7 mouse cellular contexts compared by ENCODE assay signal in genomic region chr9:43286870-43287269, GRCm38 (mm10). TPM values are rescaled to one million over a fixed set of nuclear protein-coding genes. Genes with fewer than 3 reads are reported as not detected.
A peak's percentile ranks its signal among the peaks of the same experiment; 100 is the strongest.
DNase-seq lines count a peak whose midpoint lies in the region; ATAC-seq lines count a peak whose summit lies in the region.

No protein-coding gene starts in this region.

- ATAC-seq in forebrain, embryonic 14.5 days, result peak; percentile 32
- peak; percentile 60 for ATAC-seq in hindbrain, embryonic 16.5 days

- no peak overlapping the region for H3K4me3 ChIP-seq in forebrain, embryonic 14.5 days (ENCODE audit: low read depth, low read length)
- no peak overlapping the region for H3K4me3 ChIP-seq in hindbrain, embryonic 16.5 days (ENCODE audit: low read length)
- peak overlapping the region; percentile 43 for H3K4me3 ChIP-seq in midbrain, embryonic 10.5 days

- intact Hi-C loops in left cerebral cortex, postnatal 25 days (cut with DNase I), result no loop called here

- 0 out of 2 replicates have a peak overlapping the region, but pooled peaks have one; percentile 18 for H3K9ac ChIP-seq in forebrain, embryonic 14.5 days (ENCODE audit: low read length)
- H3K9ac ChIP-seq in hindbrain, embryonic 16.5 days (ENCODE audit: low read depth, low read length), result peak overlapping the region; percentile 36; the same call in 1 of the 2 replicates

- H3K9me3 ChIP-seq in forebrain, embryonic 14.5 days (replicated peaks; ENCODE audit: control insufficient read depth, low read length), result no peaks in the 10 kb centered on the region
- H3K9me3 ChIP-seq in hindbrain, embryonic 16.5 days (ENCODE audit: control insufficient read depth, low read length), result no peaks in the 10 kb centered on the region
- H3K9me3 ChIP-seq in midbrain, embryonic 10.5 days (replicated peaks), result no peaks in the 10 kb centered on the region

- H3K27me3 ChIP-seq in forebrain, embryonic 14.5 days (replicated peaks; ENCODE audit: control insufficient read depth, insufficient read depth, low read length), result no peaks in the 10 kb centered on the region
- no peaks in the 10 kb centered on the region for H3K27me3 ChIP-seq in hindbrain, embryonic 16.5 days (replicated peaks; ENCODE audit: control insufficient read depth, insufficient read depth, low read length)
- peaks cover 38% of the 10 kb centered on the region for H3K27me3 ChIP-seq in midbrain, embryonic 10.5 days (ENCODE audit: low read depth, poor library complexity, severe bottlenecking)
- H3K27me3 ChIP-seq in splenic B cell, adult 2 months (ENCODE audit: control insufficient read depth, insufficient read depth, low read length, poor library complexity, severe bottlenecking), result no peaks in the 10 kb centered on the region

- H3K4me2 ChIP-seq in forebrain, embryonic 14.5 days (ENCODE audit: low read length), result peak overlapping the region; percentile 32; the same call in 1 of the 2 replicates
- H3K4me2 ChIP-seq in hindbrain, embryonic 16.5 days (ENCODE audit: low read length), result peak overlapping the region; percentile 41

- peak; percentile 25 for DNase-seq in NIH3T3 (ENCODE audit: low read depth)
- DNase-seq in cerebellum, adult 18-20 months, result peak; percentile 37 to 58
- peak; percentile 68 for DNase-seq in forebrain, embryonic 14.5 days (ENCODE audit: low spot score)
- peak; percentile 38 to 47 for DNase-seq in left cerebral cortex, postnatal 25 days (ENCODE audit: low spot score in 2 of 2)
- DNase-seq in midbrain, embryonic 10.5 days (ENCODE audit: low spot score), result peak; percentile 89
- peak; percentile 15 for DNase-seq in splenic B cell, adult 2 months (ENCODE audit: low read depth, low spot score)

- H3K4me1 ChIP-seq in forebrain, embryonic 14.5 days (ENCODE audit: control insufficient read depth, insufficient read depth, low read length), result no peaks in the 10 kb centered on the region
- no peaks in the 10 kb centered on the region; the same call in 1 of the 2 replicates for H3K4me1 ChIP-seq in hindbrain, embryonic 16.5 days (ENCODE audit: control insufficient read depth, insufficient read depth, low read depth, low read length)
- H3K4me1 ChIP-seq in midbrain, embryonic 10.5 days, result peaks cover 16% of the 10 kb centered on the region

- 0% methylated on average over 20 of the region's 20 CpGs for WGBS in forebrain, embryonic 14.5 days
- 3% methylated on average over 20 of the region's 20 CpGs for WGBS in hindbrain, embryonic 16.5 days
- 1% methylated on average over 20 of the region's 20 CpGs for WGBS in midbrain, embryonic 10.5 days

- no peaks in the 10 kb centered on the region for H3K36me3 ChIP-seq in forebrain, embryonic 14.5 days (ENCODE audit: control insufficient read depth, insufficient read depth, low read length)
- H3K36me3 ChIP-seq in hindbrain, embryonic 16.5 days (ENCODE audit: control insufficient read depth, insufficient read depth, low read length), result no peaks in the 10 kb centered on the region
- H3K36me3 ChIP-seq in midbrain, embryonic 10.5 days, result no peaks in the 10 kb centered on the region
- H3K36me3 ChIP-seq in splenic B cell, adult 2 months (ENCODE audit: control insufficient read depth, insufficient read depth, low read length, poor library complexity, severe bottlenecking), result no peaks in the 10 kb centered on the region

- no peak overlapping the region for H3K27ac ChIP-seq in forebrain, embryonic 14.5 days (ENCODE audit: low read depth, low read length)
- no peak overlapping the region for H3K27ac ChIP-seq in hindbrain, embryonic 16.5 days (ENCODE audit: low read depth, low read length)
- peak overlapping the region; percentile 78 for H3K27ac ChIP-seq in midbrain, embryonic 10.5 days (replicated peaks)

RNA-seq across cellular contexts. Expression of gene Trim29, which starts 23.8 kb away (rescaled TPM):
- not detected in 2 replicates for polyA plus RNA-seq in forebrain, embryonic 14.5 days (2014; fragmentation: Nextera tagmentation; extraction: Ambion mirVana)
- not detected in 2 replicates for polyA plus RNA-seq in hindbrain, embryonic 16.5 days (2015; fragmentation: Nextera tagmentation; extraction: Ambion mirVana)
- under 1 TPM in 1 of 2 experiments, not detected in 1; 0.16 TPM for total RNA-seq in left cerebral cortex, postnatal 25 days (2021)
- polyA plus RNA-seq in midbrain, embryonic 10.5 days (2016; fragmentation: Nextera tagmentation; extraction: Ambion mirVana), result 0.94 and 0.98 TPM in 2 replicates

RNA-seq across cellular contexts. Expression of gene Oaf, which starts 47.2 kb away (rescaled TPM):
- polyA plus RNA-seq in forebrain, embryonic 14.5 days (2014; fragmentation: Nextera tagmentation; extraction: Ambion mirVana), result 7.0 and 10.3 TPM in 2 replicates
- 4.1 and 7.0 TPM in 2 replicates for polyA plus RNA-seq in hindbrain, embryonic 16.5 days (2015; fragmentation: Nextera tagmentation; extraction: Ambion mirVana)
- total RNA-seq in left cerebral cortex, postnatal 25 days (2021), result 10 to 100 TPM; 12.6 to 13.2 TPM
- polyA plus RNA-seq in midbrain, embryonic 10.5 days (2016; fragmentation: Nextera tagmentation; extraction: Ambion mirVana), result 32.0 and 36.5 TPM in 2 replicates

Comparison
In these comparisons a context has a peak if more than half of its experiments do, and no peak if none do; other contexts are left out.
1. DNase-seq: peak in every context shown above with its lines; median percentile 89 in midbrain, embryonic 10.5 days; 68 in forebrain, embryonic 14.5 days; 48 in cerebellum, adult 18-20 months; 42 in left cerebral cortex, postnatal 25 days; 25 in NIH3T3; 15 in splenic B cell, adult 2 months.